Mouse (Mus musculus) midbrain, embryonic 10.5 days (tissue): ENCODE data around the gene Arl8a. TPM values are rescaled to one million over a fixed set of nuclear protein-coding genes. Genes with fewer than 3 reads are reported as not detected.
"Not testable (repeated sequence)": the region's sequence is repeated elsewhere in the genome, so short reads cannot be mapped to it uniquely, and the experiment has no call there.

ENCODE experiments used
- DNase-seq: peaks from one replicate; pipeline ENCODE4 v3.0.0-alpha.2; 2017; ENCODE audit warnings: low spot score
- H3K27ac ChIP-seq: fragments of 300-500 bp; sonication (generic); replicated peaks from 2 replicates; pipeline ENCODE4 v1.5.1; 2016; ENCODE audit warnings: mild to moderate bottlenecking
- H3K27me3 ChIP-seq: fragments of 300-500 bp; sonication (generic); 2 replicates; pipeline ENCODE4 v1.6.1; 2016; ENCODE audit warnings: low read depth, mild to moderate bottlenecking; ENCODE audit not compliant: poor library complexity, severe bottlenecking
- H3K36me3 ChIP-seq: fragments of 300-500 bp; sonication (generic); 2 replicates; pipeline ENCODE4 v1.6.1; 2016; ENCODE audit warnings: mild to moderate bottlenecking, moderate library complexity
- H3K4me1 ChIP-seq: fragments of 300-500 bp; sonication (generic); 2 replicates; pipeline ENCODE4 v1.6.1; 2016
- H3K4me3 ChIP-seq: fragments of 300-500 bp; sonication (generic); 2 replicates; pipeline ENCODE4 v1.5.1; 2016; ENCODE audit warnings: mild to moderate bottlenecking, moderate library complexity
- H3K9me3 ChIP-seq: fragments of 300-500 bp; sonication (generic); replicated peaks from 2 replicates; pipeline ENCODE4 v1.6.1; 2016; ENCODE audit warnings: mild to moderate bottlenecking
- WGBS: fragments of 180-500 bp; shearing (Covaris S2); methylation state at CpG from one replicate; pipeline ENCODE4 v1.1.7; 2016; 5-methylcytosine and 5-hydroxymethylcytosine counted together
- polyA plus RNA-seq: library from polyadenylated mRNA; unstranded; fragments of >200 nt; fragmentation: Nextera tagmentation; extraction: Ambion mirVana; gene quantifications from 2 replicates; pipeline ENCODE4 v1.2.1, GENCODE M21; 2016

The Arl8a gene
- polyA plus RNA-seq, result 46.5 and 67.6 TPM in 2 replicates

- Histone ChIP-seq H3K4me3 (peak within 1 kb of the TSS; percentile 86), H3K4me1 (peaks cover 28% of the 10 kb centered on the region), H3K27me3 (peaks cover 32% of the 10 kb centered on the region), H3K9me3 (no peaks in the 10 kb centered on the region), H3K36me3 (peaks cover 3% of the 10 kb centered on the region), H3K27ac (peak within 1 kb of the TSS; percentile 92)
- DNase-seq, result peak; percentile 85
- WGBS, result under 1% methylated on average over 78 of the region's 78 CpGs
Observed at GRCm38 (mm10) chr1:135146077-135146945, at the start of gene Arl8a. Gene Arl8a, plus strand, starts transcription at chr1:135146824.

GRCm38 (mm10) chr1:135097441-135097840 is 49.2 kb upstream of the Arl8a start:
- Histone ChIP-seq H3K4me3 (no peak overlapping the region), H3K27me3 (peaks cover 41% of the 10 kb centered on the region), H3K36me3 (no peaks in the 10 kb centered on the region), H3K27ac (no peak overlapping the region), H3K4me1 (peaks cover 9% of the 10 kb centered on the region; the same call in 1 of the 2 replicates), H3K9me3 (no peaks in the 10 kb centered on the region)
- WGBS, result 90% methylated on average over 6 of the region's 6 CpGs
- DNase-seq, result no peak

- DNase-seq, result no peak
- no peak overlapping the region for H3K4me3 ChIP-seq
- no peak overlapping the region for H3K27ac ChIP-seq
- H3K9me3 ChIP-seq, result no peaks in the 10 kb centered on the region
- WGBS, result 89% methylated on average over 7 of the region's 7 CpGs
- H3K27me3 ChIP-seq, result peaks cover 51% of the 10 kb centered on the region
- no peaks in the 10 kb centered on the region for H3K36me3 ChIP-seq
- H3K4me1 ChIP-seq, result peaks cover 9% of the 10 kb centered on the region; the same call in 1 of the 2 replicates
Observed at GRCm38 (mm10) chr1:135098441-135098840, 48.2 kb upstream of the Arl8a start.

GRCm38 (mm10) chr1:135100400-135100799 is 46.2 kb upstream of the Arl8a start:
- Histone ChIP-seq H3K9me3 (no peaks in the 10 kb centered on the region), H3K4me1 (peaks cover 11% of the 10 kb centered on the region), H3K36me3 (no peaks in the 10 kb centered on the region), H3K27me3 (peaks cover 70% of the 10 kb centered on the region), H3K4me3 (no peak overlapping the region), H3K27ac (no peak overlapping the region)
- no peak for DNase-seq
- 75% methylated on average over 7 of the region's 7 CpGs for WGBS

- under 1% methylated on average over 40 of the region's 40 CpGs for WGBS
- Histone ChIP-seq H3K4me3 (peak within 1 kb of the TSS; percentile 55), H3K4me1 (peaks cover 26% of the 10 kb centered on the region), H3K36me3 (no peaks in the 10 kb centered on the region), H3K27ac (no peak within 1 kb of the TSS), H3K27me3 (peaks cover 86% of the 10 kb centered on the region), H3K9me3 (no peaks in the 10 kb centered on the region)
- peak; percentile 39 for DNase-seq
Observed at GRCm38 (mm10) chr1:135105124-135105523, 41.5 kb upstream of the Arl8a start, which contains the start of gene Lgr6. Gene Lgr6, minus strand, starts transcription at chr1:135105276.

GRCm38 (mm10) chr1:135105951-135106350 is 40.7 kb upstream of the Arl8a start:
- WGBS, result 4% methylated on average over 8 of the region's 8 CpGs
- no peak overlapping the region for H3K4me3 ChIP-seq
- H3K27ac ChIP-seq, result no peak overlapping the region
- peaks cover 23% of the 10 kb centered on the region for H3K4me1 ChIP-seq
- no peaks in the 10 kb centered on the region for H3K9me3 ChIP-seq
- H3K27me3 ChIP-seq, result peaks cover 83% of the 10 kb centered on the region
- DNase-seq, result peak; percentile 73
- no peaks in the 10 kb centered on the region for H3K36me3 ChIP-seq

- H3K9me3 ChIP-seq, result no peaks in the 10 kb centered on the region
- H3K4me1 ChIP-seq, result peaks cover 26% of the 10 kb centered on the region
- no peaks in the 10 kb centered on the region for H3K36me3 ChIP-seq
- H3K4me3 ChIP-seq, result no peak overlapping the region
- no peak overlapping the region for H3K27ac ChIP-seq
- peak; percentile 53 for DNase-seq
- WGBS, result 32% methylated on average over 6 of the region's 6 CpGs
- H3K27me3 ChIP-seq, result peaks cover 59% of the 10 kb centered on the region
Observed at GRCm38 (mm10) chr1:135108611-135109010, 38.0 kb upstream of the Arl8a start.

GRCm38 (mm10) chr1:135110075-135110474 is 36.5 kb upstream of the Arl8a start:
- Histone ChIP-seq H3K9me3 (no peaks in the 10 kb centered on the region), H3K27ac (no peak overlapping the region), H3K36me3 (no peaks in the 10 kb centered on the region), H3K27me3 (peaks cover 45% of the 10 kb centered on the region), H3K4me1 (peaks cover 23% of the 10 kb centered on the region), H3K4me3 (no peak overlapping the region)
- WGBS, result 24% methylated on average over 6 of the region's 6 CpGs
- DNase-seq, result peak; percentile 69

GRCm38 (mm10) chr1:135111271-135111670 is 35.4 kb upstream of the Arl8a start:
- not testable (repeated sequence) for H3K36me3 ChIP-seq, H3K27ac ChIP-seq, DNase-seq, H3K4me3 ChIP-seq, H3K9me3 ChIP-seq
- Histone ChIP-seq H3K4me1 (peaks cover 14% of the 10 kb centered on the region), H3K27me3 (peaks cover 33% of the 10 kb centered on the region)
- 70% methylated on average over 5 of the region's 5 CpGs for WGBS

GRCm38 (mm10) chr1:135112661-135113060 is 34.0 kb upstream of the Arl8a start:
- Histone ChIP-seq H3K27ac (no peak overlapping the region), H3K4me3 (no peak overlapping the region), H3K9me3 (no peaks in the 10 kb centered on the region), H3K27me3 (peaks cover 19% of the 10 kb centered on the region), H3K36me3 (no peaks in the 10 kb centered on the region), H3K4me1 (peaks cover 14% of the 10 kb centered on the region)
- WGBS, result 13% methylated on average over 8 of the region's 8 CpGs
- DNase-seq, result peak; percentile 69

- H3K4me3 ChIP-seq, result no peak overlapping the region
- 93% methylated on average over 8 of the region's 8 CpGs for WGBS
- no peak for DNase-seq
- no peaks in the 10 kb centered on the region for H3K36me3 ChIP-seq
- H3K4me1 ChIP-seq, result peaks cover 23% of the 10 kb centered on the region
- peaks cover 28% of the 10 kb centered on the region for H3K27me3 ChIP-seq
- no peak overlapping the region for H3K27ac ChIP-seq
- no peaks in the 10 kb centered on the region for H3K9me3 ChIP-seq
Observed at GRCm38 (mm10) chr1:135124573-135125363, 21.9 kb upstream of the Arl8a start.

- no peak overlapping the region for H3K27ac ChIP-seq
- H3K4me1 ChIP-seq, result peaks cover 25% of the 10 kb centered on the region
- 81% methylated on average over 8 of the region's 8 CpGs for WGBS
- no peak overlapping the region for H3K4me3 ChIP-seq
- DNase-seq, result no peak
- H3K27me3 ChIP-seq, result peaks cover 32% of the 10 kb centered on the region
- no peaks in the 10 kb centered on the region for H3K36me3 ChIP-seq
- no peaks in the 10 kb centered on the region for H3K9me3 ChIP-seq
Observed at GRCm38 (mm10) chr1:135125990-135126389, 20.6 kb upstream of the Arl8a start.
